Mouse (Mus musculus): ENCODE measurements at regions not wholly inside any gene's neighbourhood (a gene's known extent, or its start where the extent isn't known, plus 50 kb on each side); places are given as distances from the start of the nearest gene placed in this dataset.
"Not testable (repeated sequence)": the region's sequence is repeated elsewhere in the genome, so short reads cannot be mapped to it uniquely, and the experiment has no call there.

DNA sequence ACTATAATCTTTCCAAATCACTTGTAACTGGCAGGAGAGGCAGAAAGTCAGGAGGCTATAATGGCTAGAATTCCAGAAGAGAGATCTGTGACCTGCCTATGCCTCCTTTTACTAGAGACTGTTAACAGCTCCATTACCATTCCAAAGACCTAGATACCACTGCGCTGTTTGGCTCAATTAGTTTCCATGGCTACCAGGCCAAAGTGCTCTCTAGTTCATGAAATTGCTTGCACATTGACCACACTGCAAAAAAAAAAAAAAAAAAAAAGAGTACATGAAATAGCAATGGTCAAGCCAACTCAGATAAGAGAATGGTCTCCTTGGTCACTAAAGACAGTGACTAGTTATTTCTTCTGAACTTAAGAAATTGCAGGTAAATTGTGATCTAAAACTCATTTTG is 366.5 kb upstream of the Grid2 start:
- peak; percentile 67 for DNase-seq (ENCODE audit: low spot score)

DNA sequence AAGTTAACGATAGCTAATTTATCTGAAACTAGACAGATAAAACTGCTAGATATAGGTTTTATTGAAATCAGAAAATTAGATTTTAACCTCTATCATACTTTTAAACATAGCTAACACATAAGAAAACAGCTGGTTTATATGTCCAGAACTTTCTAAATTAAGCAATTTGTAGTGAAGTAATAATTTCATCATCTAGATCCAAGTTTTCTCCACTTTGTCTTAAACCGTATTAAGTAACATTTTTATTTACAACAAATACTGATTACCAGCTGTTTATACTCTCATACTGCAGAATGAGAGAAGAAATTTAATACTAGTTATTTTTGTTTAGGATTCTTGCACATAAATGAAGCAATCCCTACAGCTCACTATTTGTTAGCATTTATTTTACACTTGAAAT is 342.9 kb upstream of the Grid2 start:
- DNase-seq (ENCODE audit: low spot score), result no peak

DNA sequence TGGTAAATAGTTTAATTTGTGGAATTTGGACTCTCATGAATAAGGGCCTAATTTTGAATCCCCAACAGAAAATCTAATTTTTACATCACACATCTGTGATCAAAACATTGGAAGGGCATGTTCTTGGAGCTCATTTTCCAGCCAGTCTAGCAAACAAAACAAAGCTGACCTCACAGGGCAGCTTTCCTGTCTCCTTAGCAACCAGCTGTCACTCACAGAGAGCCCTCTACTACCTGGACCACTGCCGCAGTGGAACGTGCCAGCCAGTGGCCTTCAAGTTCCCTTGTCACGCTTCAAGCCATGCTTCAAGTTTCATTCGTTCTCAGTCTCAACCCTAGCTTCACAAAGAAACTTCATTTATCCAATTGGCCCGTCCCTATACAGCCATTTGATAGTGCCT is 338.6 kb upstream of the Grid2 start:
- not testable (repeated sequence) for DNase-seq (ENCODE audit: low spot score)

DNA sequence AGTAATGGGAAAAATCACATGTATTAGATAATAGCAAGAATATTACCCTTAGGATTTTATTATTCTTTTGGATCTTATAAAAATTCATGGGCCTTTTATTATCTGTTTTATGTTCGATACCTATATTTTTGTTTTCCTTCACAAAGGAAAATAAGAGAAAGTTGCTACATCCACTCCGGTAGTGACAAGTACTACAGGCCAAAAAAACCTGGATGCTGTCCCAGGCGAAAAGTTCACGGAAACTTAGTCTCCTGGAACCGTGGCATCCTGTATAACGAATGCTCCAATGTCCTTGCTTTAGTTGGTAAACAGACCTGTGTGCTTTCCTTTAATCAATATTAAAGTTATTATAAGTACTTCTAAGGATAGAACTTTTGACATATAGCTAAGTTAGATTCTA is 337.7 kb upstream of the Grid2 start:
- DNase-seq (ENCODE audit: low spot score), result no peak

DNA sequence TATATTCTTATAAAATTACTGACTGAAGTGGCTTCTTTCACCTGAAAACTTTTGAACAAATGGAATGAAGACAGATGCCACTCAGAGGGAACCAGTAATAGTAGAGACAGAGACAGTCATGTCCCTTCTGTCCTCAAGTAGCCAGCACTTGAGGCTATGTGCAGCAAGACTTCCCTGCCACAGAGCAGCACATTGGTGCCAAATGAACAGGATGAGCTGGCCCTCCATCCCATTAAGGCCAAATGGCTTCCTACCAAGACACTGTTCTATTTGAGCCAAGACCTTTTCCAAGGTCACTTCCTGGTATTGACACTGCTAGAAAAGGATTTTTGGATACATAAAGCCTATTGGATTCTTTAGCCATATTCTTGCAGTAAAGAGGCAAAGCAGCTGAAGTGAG is 336.6 kb upstream of the Grid2 start:
- no peak for DNase-seq (ENCODE audit: low spot score)

Data from embryo, embryonic 10.5 days (tissue).